Mouse (Mus musculus): Measurements from ENCODE around the gene Cyp4b1.
"Not testable (repeated sequence)": the region's sequence is repeated elsewhere in the genome, so short reads cannot be mapped to it uniquely, and the experiment has no call there.

Gene Cyp4b1

DNA sequence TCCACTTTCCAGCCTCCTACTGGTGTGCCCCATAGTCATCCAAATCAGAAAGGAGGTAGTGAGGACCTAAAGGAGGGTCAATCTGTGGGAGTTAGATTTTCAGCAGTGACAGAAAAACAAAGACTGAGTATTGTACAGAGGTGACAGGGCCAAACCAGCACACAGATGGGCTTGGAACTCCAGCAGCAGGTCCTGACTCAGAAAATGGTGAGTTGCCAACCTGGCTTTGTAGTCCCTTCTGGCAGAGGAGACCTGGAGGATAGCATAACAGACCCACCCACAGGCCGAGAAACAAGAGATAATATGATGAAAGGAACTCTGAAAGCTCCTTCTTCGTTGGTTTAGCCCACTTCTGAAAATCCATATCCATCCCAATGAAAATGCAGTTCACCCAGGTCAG, 1.2 kb upstream of the Cyp4b1 start:
- Histone ChIP-seq H3K4me1 (replicated peaks; ENCODE audit: low read depth, low read length) (no peaks in the 10 kb centered on the region), H3K9me3 (ENCODE audit: low read length) (no peaks in the 10 kb centered on the region), H3K27me3 (ENCODE audit: insufficient read depth, low read length) (peaks cover 12% of the 10 kb centered on the region; the same call in 1 of the 2 replicates), H3K4me3 (replicated peaks; ENCODE audit: low read length) (no peak overlapping the region), H3K36me3 (ENCODE audit: insufficient read depth, low read length) (no peaks in the 10 kb centered on the region)
- no peak for TF ChIP-seq POU5F1 (IDR thresholded peaks at IDR 0.05; ENCODE audit: borderline replicate concordance, low read length)
- no peak for TF ChIP-seq NANOG (IDR thresholded peaks at IDR 0.05; ENCODE audit: borderline replicate concordance, low read length)
- TF ChIP-seq CTCF (conservative IDR thresholded peaks at IDR 0.05; ENCODE audit: low read length): no peak

GRCm38 (mm10) chr4:115645371-115645770, 2.2 kb downstream of the Cyp4b1 start:
- H3K27me3 ChIP-seq (ENCODE audit: insufficient read depth, low read length): peaks cover 12% of the 10 kb centered on the region; the same call in 1 of the 2 replicates
- H3K4me3 ChIP-seq (replicated peaks; ENCODE audit: low read length): no peak overlapping the region
- 0 out of 2 replicates have a peak, but pooled peaks cover 3% of the 10 kb centered on the region for H3K9me3 ChIP-seq (ENCODE audit: low read length)
- no peaks in the 10 kb centered on the region for H3K36me3 ChIP-seq (ENCODE audit: insufficient read depth, low read length)
- no peaks in the 10 kb centered on the region for H3K4me1 ChIP-seq (replicated peaks; ENCODE audit: low read depth, low read length)
- TF ChIP-seq POU5F1 (IDR thresholded peaks at IDR 0.05; ENCODE audit: borderline replicate concordance, low read length) (no peak), CTCF (conservative IDR thresholded peaks at IDR 0.05; ENCODE audit: low read length) (no peak), NANOG (IDR thresholded peaks at IDR 0.05; ENCODE audit: borderline replicate concordance, low read length) (no peak)

DNA sequence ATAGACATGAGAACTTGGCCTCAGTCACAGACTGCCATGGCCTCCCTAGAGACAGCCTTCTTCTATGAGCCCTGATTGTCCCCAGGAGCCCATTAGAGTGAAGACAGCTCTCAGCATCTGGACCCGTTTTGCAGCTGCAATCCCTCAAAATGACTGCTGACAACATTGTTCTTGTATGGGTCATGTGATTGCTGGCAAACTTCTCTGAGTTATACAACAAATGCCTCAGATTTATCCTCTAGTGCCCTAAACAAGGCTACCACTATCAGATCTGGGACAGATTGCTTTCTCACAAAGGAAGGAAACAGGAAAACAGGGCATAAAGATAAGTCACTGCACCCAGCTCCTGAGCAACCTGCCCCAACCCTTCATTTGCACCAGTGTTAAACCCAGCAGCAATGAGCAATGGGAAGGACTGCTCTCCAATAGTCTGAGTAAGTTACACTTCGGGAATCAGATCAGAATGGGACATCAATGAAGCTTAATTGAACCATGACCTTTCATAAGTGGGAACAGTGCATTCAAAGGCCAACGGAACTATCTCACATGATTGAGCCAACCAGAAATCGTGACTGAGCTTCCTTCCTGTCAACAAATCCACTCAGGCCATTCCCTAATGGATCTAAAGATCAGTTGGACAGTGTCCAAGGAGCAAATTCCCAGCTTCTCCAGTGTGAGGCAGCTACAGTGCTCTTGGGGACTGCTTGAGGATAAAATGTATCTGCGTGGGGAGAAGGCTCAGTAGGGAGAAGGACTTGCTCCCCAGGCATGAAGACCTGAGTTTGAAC, 4.4 kb downstream of the Cyp4b1 start:
- TF ChIP-seq NANOG (IDR thresholded peaks at IDR 0.05; ENCODE audit: borderline replicate concordance, low read length): no peak
- no peak for TF ChIP-seq POU5F1 (IDR thresholded peaks at IDR 0.05; ENCODE audit: borderline replicate concordance, low read length)
- TF ChIP-seq CTCF (conservative IDR thresholded peaks at IDR 0.05; ENCODE audit: low read length): no peak
- H3K4me1 ChIP-seq (replicated peaks; ENCODE audit: low read depth, low read length): no peaks in the 10 kb centered on the region
- peaks cover 12% of the 10 kb centered on the region; the same call in 1 of the 2 replicates for H3K27me3 ChIP-seq (ENCODE audit: insufficient read depth, low read length)
- H3K4me3 ChIP-seq (replicated peaks; ENCODE audit: low read length): no peak overlapping the region
- H3K36me3 ChIP-seq (ENCODE audit: insufficient read depth, low read length): no peaks in the 10 kb centered on the region
- 0 out of 2 replicates have a peak, but pooled peaks cover 3% of the 10 kb centered on the region for H3K9me3 ChIP-seq (ENCODE audit: low read length)

DNA sequence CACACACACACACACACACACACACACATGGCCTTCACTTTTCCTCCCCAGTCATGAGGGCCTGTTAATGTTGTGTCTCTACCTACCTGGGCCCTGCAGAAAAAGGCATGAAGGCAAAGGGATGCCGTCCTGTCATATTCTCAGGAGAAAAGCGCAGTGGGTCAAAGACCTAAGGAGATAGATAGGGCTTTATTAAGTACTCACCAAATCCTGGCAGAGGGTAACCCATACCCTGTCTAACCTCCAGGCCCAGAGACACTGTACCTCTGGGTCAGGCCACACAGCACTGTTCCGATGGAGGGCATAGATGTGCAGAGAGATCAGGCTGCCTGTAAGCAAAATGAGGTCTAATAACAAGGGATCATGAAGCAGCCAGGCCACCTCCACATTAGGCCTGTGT, 22.0 kb downstream of the Cyp4b1 start:
- not testable (repeated sequence) for H3K4me1 ChIP-seq (replicated peaks; ENCODE audit: low read depth, low read length); H3K9me3 ChIP-seq (ENCODE audit: low read length); H3K27me3 ChIP-seq (ENCODE audit: insufficient read depth, low read length); H3K36me3 ChIP-seq (ENCODE audit: insufficient read depth, low read length); H3K4me3 ChIP-seq (replicated peaks; ENCODE audit: low read length)

- no peaks in the 10 kb centered on the region for H3K27me3 ChIP-seq (ENCODE audit: insufficient read depth, low read length)
- TF ChIP-seq NANOG (IDR thresholded peaks at IDR 0.05; ENCODE audit: borderline replicate concordance, low read length) (no peak), CTCF (conservative IDR thresholded peaks at IDR 0.05; ENCODE audit: low read length) (no peak), POU5F1 (IDR thresholded peaks at IDR 0.05; ENCODE audit: borderline replicate concordance, low read length) (no peak)
- H3K36me3 ChIP-seq (ENCODE audit: insufficient read depth, low read length): no peaks in the 10 kb centered on the region
- H3K4me1 ChIP-seq (replicated peaks; ENCODE audit: low read depth, low read length): no peaks in the 10 kb centered on the region
- peaks cover 1% of the 10 kb centered on the region for H3K9me3 ChIP-seq (ENCODE audit: low read length)
- H3K4me3 ChIP-seq (replicated peaks; ENCODE audit: low read length): no peak overlapping the region
These were observed 33.5 kb downstream of the Cyp4b1 start for GRCm38 (mm10) chr4:115614005-115614404.

- H3K27me3 ChIP-seq (ENCODE audit: insufficient read depth, low read length); H3K4me3 ChIP-seq (replicated peaks; ENCODE audit: low read length); H3K36me3 ChIP-seq (ENCODE audit: insufficient read depth, low read length); H3K4me1 ChIP-seq (replicated peaks; ENCODE audit: low read depth, low read length); H3K9me3 ChIP-seq (ENCODE audit: low read length): not testable (repeated sequence)
These were observed 46.9 kb downstream of the Cyp4b1 start, which contains the start of gene Cyp4a32 for GRCm38 (mm10) chr4:115600611-115601010. Cyp4a32 (plus strand) TSS chr4:115600969.

- H3K9me3 ChIP-seq (ENCODE audit: low read length): peaks cover 24% of the 10 kb centered on the region
- TF ChIP-seq CTCF (conservative IDR thresholded peaks at IDR 0.05; ENCODE audit: low read length) (no peak), NANOG (IDR thresholded peaks at IDR 0.05; ENCODE audit: borderline replicate concordance, low read length) (no peak), POU5F1 (IDR thresholded peaks at IDR 0.05; ENCODE audit: borderline replicate concordance, low read length) (no peak)
- no peak overlapping the region for H3K4me3 ChIP-seq (replicated peaks; ENCODE audit: low read length)
These were observed 50.6 kb downstream of the Cyp4b1 start for GRCm38 (mm10) chr4:115596824-115597336.

GRCm38 (mm10) chr4:115596357-115596756, 51.2 kb downstream of the Cyp4b1 start:
- Histone ChIP-seq H3K9me3 (ENCODE audit: low read length) (peaks cover 22% of the 10 kb centered on the region), H3K4me1 (replicated peaks; ENCODE audit: low read depth, low read length) (no peaks in the 10 kb centered on the region), H3K4me3 (replicated peaks; ENCODE audit: low read length) (no peak overlapping the region), H3K27me3 (ENCODE audit: insufficient read depth, low read length) (no peaks in the 10 kb centered on the region), H3K36me3 (ENCODE audit: insufficient read depth, low read length) (no peaks in the 10 kb centered on the region)
- TF ChIP-seq NANOG (IDR thresholded peaks at IDR 0.05; ENCODE audit: borderline replicate concordance, low read length) (no peak), CTCF (conservative IDR thresholded peaks at IDR 0.05; ENCODE audit: low read length) (no peak), POU5F1 (IDR thresholded peaks at IDR 0.05; ENCODE audit: borderline replicate concordance, low read length) (no peak)

More at GRCm38 (mm10) chr4:115596824-115597336, 50.6 kb downstream of the Cyp4b1 start:
- Histone ChIP-seq H3K27me3 (ENCODE audit: insufficient read depth, low read length) (no peaks in the 10 kb centered on the region), H3K36me3 (ENCODE audit: insufficient read depth, low read length) (no peaks in the 10 kb centered on the region), H3K4me1 (replicated peaks; ENCODE audit: low read depth, low read length) (no peaks in the 10 kb centered on the region)

DNA sequence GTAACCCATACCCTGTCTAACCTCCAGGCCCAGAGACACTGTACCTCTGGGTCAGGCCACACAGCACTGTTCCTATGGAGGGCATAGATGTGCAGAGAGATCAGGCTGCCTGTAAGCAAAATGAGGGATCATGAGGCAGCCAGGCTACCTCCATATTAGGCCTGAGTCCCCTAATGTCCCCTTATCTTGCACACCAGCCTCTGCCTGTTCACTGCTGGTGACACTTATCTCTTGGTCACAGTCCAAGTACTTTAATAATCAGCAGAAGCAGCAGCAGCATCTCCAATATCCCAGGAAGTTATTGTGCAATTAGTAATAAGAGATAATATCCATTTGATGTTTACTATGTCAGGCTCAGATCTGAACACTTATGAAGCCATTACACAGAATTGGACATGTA, 64.5 kb downstream of the Cyp4b1 start:
- Histone ChIP-seq H3K9me3 (ENCODE audit: low read length) (peaks cover 22% of the 10 kb centered on the region), H3K4me3 (replicated peaks; ENCODE audit: low read length) (no peak overlapping the region), H3K36me3 (ENCODE audit: insufficient read depth, low read length) (no peaks in the 10 kb centered on the region), H3K27me3 (ENCODE audit: insufficient read depth, low read length) (no peaks in the 10 kb centered on the region), H3K4me1 (replicated peaks; ENCODE audit: low read depth, low read length) (no peaks in the 10 kb centered on the region)
- no peak for TF ChIP-seq NANOG (IDR thresholded peaks at IDR 0.05; ENCODE audit: borderline replicate concordance, low read length)
- no peak for TF ChIP-seq CTCF (conservative IDR thresholded peaks at IDR 0.05; ENCODE audit: low read length)
- TF ChIP-seq POU5F1 (IDR thresholded peaks at IDR 0.05; ENCODE audit: borderline replicate concordance, low read length): no peak

Data from E14TG2a.4 (cell line).